Mouse (Mus musculus): ENCODE measurements around the gene S100a16.
A peak's percentile ranks its signal among the peaks of the same experiment; 100 is the strongest.

GRCm38 (mm10) chr3:90549676-90550420 is 12.8 kb downstream of the S100a16 start:
- TF ChIP-seq POLR2A (IDR thresholded peaks at IDR 0.05; ENCODE audit: insufficient read length, low read depth) (no peak), SRF (IDR thresholded peaks at IDR 0.05; ENCODE audit: control insufficient read depth, insufficient read length, low read depth) (no peak), MAX (IDR thresholded peaks at IDR 0.05; ENCODE audit: low read depth) (no peak), POLR2AphosphoS2 (IDR thresholded peaks at IDR 0.05; ENCODE audit: insufficient read length, low read depth) (no peak), TCF12 (IDR thresholded peaks at IDR 0.05; ENCODE audit: insufficient read depth, poor library complexity, severe bottlenecking) (no peak), CEBPB (IDR thresholded peaks at IDR 0.05; ENCODE audit: insufficient read depth, poor library complexity, severe bottlenecking) (peak; percentile 76)

All from myocyte (in vitro differentiated cells).